Mouse (Mus musculus): ENCODE results near the gene Fancg. TPM values are rescaled to one million over a fixed set of nuclear protein-coding genes. Genes with fewer than 3 reads are reported as not detected.

Gene Fancg
- total and polyA plus RNA-seq, 3 experiments: 13.2 to 18.7 (median 13.7) TPM

DNA sequence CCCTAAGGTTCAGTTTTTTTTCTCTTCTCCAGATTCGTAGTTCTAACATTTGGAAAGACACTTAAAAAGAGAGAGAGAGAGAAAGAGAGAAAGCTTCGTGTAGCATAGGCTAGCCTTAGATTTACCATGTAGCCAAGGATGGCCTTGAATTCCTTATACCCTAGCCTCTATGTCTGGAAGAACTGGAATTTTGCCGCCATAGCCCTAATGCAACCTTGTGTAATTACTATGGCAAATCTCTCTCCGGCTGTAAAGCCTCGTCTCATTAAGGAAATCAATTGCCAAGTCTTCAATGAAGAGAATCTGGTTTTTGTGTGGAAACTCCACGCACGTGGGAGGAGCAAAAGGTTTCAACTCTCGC lies 48.1 kb upstream of the Fancg start:
- H3K27me3 ChIP-seq (replicated peaks): peaks cover 2% of the 10 kb centered on the region
- no peaks in the 10 kb centered on the region for H3K79me2 ChIP-seq (replicated peaks; ENCODE audit: control insufficient read depth, extremely low read depth, insufficient read depth, poor library complexity, severe bottlenecking)
- no peaks in the 10 kb centered on the region for H3K36me3 ChIP-seq (replicated peaks in 1 of 2; ENCODE audit: control insufficient read depth in 1 of 2, insufficient read depth in 1 of 2, low read length in 1 of 2)
- dilution Hi-C loops (cut with MboI; ENCODE audit: extremely low pct_ligation_motif_present, extremely low pct_unique_long_range_greater_than_20kb, low sequenced_read_pairs) (no loop called here), in situ Hi-C loops (cut with MboI; ENCODE audit: low pct_ligation_motif_present, low pct_unique_long_range_greater_than_20kb, low sequenced_read_pairs) (no loop called here)
- no peak for DNase-seq (ENCODE audit: extremely low read depth)
- no peak for TF ChIP-seq POLR2AphosphoS2 (IDR thresholded peaks at IDR 0.05; ENCODE audit: low read depth, low read length)
- TF ChIP-seq USF1 (IDR thresholded peaks at IDR 0.05; ENCODE audit: low read depth, low read length): no peak
- no peak for TF ChIP-seq ETS1 (conservative IDR thresholded peaks at IDR 0.05; ENCODE audit: low read depth, low read length)
- TF ChIP-seq IRF4 (IDR thresholded peaks at IDR 0.05; ENCODE audit: low read depth, low read length): no peak
- no peak for TF ChIP-seq SMC3 (IDR thresholded peaks at IDR 0.05; ENCODE audit: low read depth, low read length)
- no peak for TF ChIP-seq NELFE (IDR thresholded peaks at IDR 0.05; ENCODE audit: low read depth, low read length)
- TF ChIP-seq CHD2 (IDR thresholded peaks at IDR 0.05; ENCODE audit: low read length): no peak
- no peak for TF ChIP-seq MAX (IDR thresholded peaks at IDR 0.05; ENCODE audit: low read length)
- no peak for TF ChIP-seq JUND (conservative IDR thresholded peaks at IDR 0.05; ENCODE audit: low read depth, low read length)
- H3K27ac ChIP-seq (ENCODE audit: insufficient read depth, low read depth): no peak overlapping the region
- H3K9me3 ChIP-seq (replicated peaks; ENCODE audit: low read length): peaks cover 7% of the 10 kb centered on the region
- H3K9ac ChIP-seq (ENCODE audit: insufficient read depth, low read depth): no peak overlapping the region
- H3K4me2 ChIP-seq (ENCODE audit: insufficient read depth, low read depth, poor library complexity, severe bottlenecking): no peak overlapping the region
- H3K4me3 ChIP-seq (replicated peaks in 1 of 3; ENCODE audit: low read depth in 2 of 3, low read length in 2 of 3, poor library complexity in 1 of 3): no peak overlapping the region
- no peaks in the 10 kb centered on the region for H3K4me1 ChIP-seq (ENCODE audit: control insufficient read depth in 1 of 2, insufficient read depth in 2 of 2)

DNA sequence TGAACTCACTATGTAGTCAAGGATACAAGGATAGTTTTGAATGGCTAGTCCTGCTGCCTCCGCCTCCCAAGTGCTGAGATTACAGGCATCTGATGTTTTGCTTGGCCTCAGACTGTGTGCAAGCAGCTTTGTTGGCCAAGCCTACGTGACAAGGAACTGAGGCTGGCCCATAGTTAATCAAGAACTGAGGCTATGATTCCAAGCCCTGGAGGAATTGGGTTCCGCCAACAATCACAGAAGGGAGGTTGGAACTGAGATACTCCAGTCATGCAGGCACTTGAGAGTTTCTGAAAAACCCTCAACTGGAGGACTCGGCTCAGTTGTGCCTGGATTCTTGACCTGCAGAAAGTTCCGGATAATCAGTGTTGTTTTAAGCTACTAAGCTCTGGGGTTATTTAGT lies 47.3 kb upstream of the Fancg start:
- no peak overlapping the region for H3K9ac ChIP-seq (ENCODE audit: insufficient read depth, low read depth)
- dilution Hi-C loops (cut with MboI; ENCODE audit: extremely low pct_ligation_motif_present, extremely low pct_unique_long_range_greater_than_20kb, low sequenced_read_pairs) (no loop called here), in situ Hi-C loops (cut with MboI; ENCODE audit: low pct_ligation_motif_present, low pct_unique_long_range_greater_than_20kb, low sequenced_read_pairs) (no loop called here)
- TF ChIP-seq MXI1 (IDR thresholded peaks at IDR 0.05; ENCODE audit: low read depth, low read length) (no peak), USF2 (conservative IDR thresholded peaks at IDR 0.05; ENCODE audit: low read depth, low read length) (no peak), TCF12 (IDR thresholded peaks at IDR 0.05; ENCODE audit: low read depth, low read length) (no peak), PAX5 (IDR thresholded peaks at IDR 0.05; ENCODE audit: low read length) (no peak), MAFK (IDR thresholded peaks at IDR 0.05; ENCODE audit: insufficient replicate concordance, low read length) (no peak), NELFE (IDR thresholded peaks at IDR 0.05; ENCODE audit: low read depth, low read length) (no peak), CHD1 (IDR thresholded peaks at IDR 0.05; ENCODE audit: low read depth, low read length) (no peak), GABPA (IDR thresholded peaks at IDR 0.05; ENCODE audit: insufficient replicate concordance, low read depth, low read length) (no peak), ZMIZ1 (IDR thresholded peaks at IDR 0.05; ENCODE audit: low read depth, low read length) (no peak), RAD21 (IDR thresholded peaks at IDR 0.05; ENCODE audit: low read depth, low read length) (no peak), POLR2A (IDR thresholded peaks at IDR 0.05; ENCODE audit: low read depth, low read length) (no peak), KAT2A (IDR thresholded peaks at IDR 0.05; ENCODE audit: insufficient replicate concordance, low read length) (no peak), ELF1 (IDR thresholded peaks at IDR 0.05; ENCODE audit: low read depth, low read length) (no peak), ZNF384 (IDR thresholded peaks at IDR 0.05; ENCODE audit: low read depth, low read length) (no peak), BHLHE40 (IDR thresholded peaks at IDR 0.05; ENCODE audit: low read depth, low read length) (no peak), E2F4 (IDR thresholded peaks at IDR 0.05; ENCODE audit: insufficient replicate concordance, low read depth, low read length) (no peak)
- H3K4me2 ChIP-seq (ENCODE audit: insufficient read depth, low read depth, poor library complexity, severe bottlenecking): no peak overlapping the region
- DNase-seq (ENCODE audit: extremely low read depth): no peak
- H3K36me3 ChIP-seq (replicated peaks in 1 of 2; ENCODE audit: control insufficient read depth in 1 of 2, insufficient read depth in 1 of 2, low read length in 1 of 2): no peaks in the 10 kb centered on the region
- H3K27me3 ChIP-seq (replicated peaks): peaks cover 2% of the 10 kb centered on the region
- H3K27ac ChIP-seq (ENCODE audit: insufficient read depth, low read depth): no peak overlapping the region
- no peaks in the 10 kb centered on the region for H3K79me2 ChIP-seq (replicated peaks; ENCODE audit: control insufficient read depth, extremely low read depth, insufficient read depth, poor library complexity, severe bottlenecking)
- peaks cover 0 to 6% of the 10 kb centered on the region in 2 experiments; a peak in 2 of 4 replicates for H3K4me1 ChIP-seq (ENCODE audit: control insufficient read depth in 1 of 2, insufficient read depth in 2 of 2)
- H3K9me3 ChIP-seq (replicated peaks; ENCODE audit: low read length): peaks cover 7% of the 10 kb centered on the region
- no peak overlapping the region for H3K4me3 ChIP-seq (replicated peaks in 1 of 3; ENCODE audit: low read depth in 2 of 3, low read length in 2 of 3, poor library complexity in 1 of 3)
